Mouse (Mus musculus) C2C12 (cell line): ENCODE measurements around the gene Ltbp1.
A peak's percentile ranks its signal among the peaks of the same experiment; 100 is the strongest.

Source experiments
- CEBPB ChIP-seq: IDR thresholded peaks from one replicate; pipeline ENCODE4 v1.6.1; 2011; ENCODE audit warnings: low read depth, mild to moderate bottlenecking, control low read depth, moderate library complexity
- CTCF ChIP-seq: IDR thresholded peaks from one replicate; pipeline ENCODE4 v1.5.1; 2011; ENCODE audit not compliant: control insufficient read depth, insufficient read depth, insufficient read length
- FOSL1 ChIP-seq: IDR thresholded peaks from one replicate; pipeline ENCODE4 v1.8.0; 2011; ENCODE audit warnings: mild to moderate bottlenecking, low read length; ENCODE audit not compliant: poor library complexity, insufficient read depth, severe bottlenecking
- MAX ChIP-seq: IDR thresholded peaks from one replicate; pipeline ENCODE4 v1.6.1; 2011; ENCODE audit warnings: mild to moderate bottlenecking, control low read depth
- MYOD1 ChIP-seq: IDR thresholded peaks from one replicate; pipeline ENCODE4 v1.6.1; 2011; ENCODE audit warnings: low read depth; ENCODE audit not compliant: control insufficient read depth, insufficient read length
- MYOG ChIP-seq: IDR thresholded peaks from one replicate; pipeline ENCODE4 v1.6.1; 2011; ENCODE audit not compliant: control insufficient read depth, insufficient read length; ENCODE audit errors: extremely low read depth
- USF1 ChIP-seq: IDR thresholded peaks from one replicate; pipeline ENCODE4 v1.6.1; 2011; ENCODE audit warnings: low read depth, mild to moderate bottlenecking, control low read depth, moderate library complexity

- TF ChIP-seq CTCF (no peak), MYOD1 (peak; percentile 42), MYOG (no peak), USF1 (no peak), CEBPB (peak; percentile 84), MAX (peak; percentile 44), FOSL1 (peak; percentile 81)
Observed at GRCm38 (mm10) chr17:75110252-75111205, 105.2 kb downstream of the Ltbp1 start.
